Mouse (Mus musculus) urinary bladder, postnatal 4 days (tissue): ENCODE results near the gene Pcyox1.
"Not testable (repeated sequence)": the region's sequence is repeated elsewhere in the genome, so short reads cannot be mapped to it uniquely, and the experiment has no call there.

Source experiments
- DNase-seq, 2 experiments: peaks; one replicate each; pipeline ENCODE4 v3.0.0; 2021 to 2022; ENCODE audit warnings: low spot score in 2 of 2

Pcyox1 gene

GRCm38 (mm10) chr6:86397257-86397980 is 465 bp upstream of the Pcyox1 start:
- DNase-seq, result no peak

- DNase-seq, result no peak
These were observed 985 bp downstream of the Pcyox1 start for GRCm38 (mm10) chr6:86395969-86396368.

GRCm38 (mm10) chr6:86395021-86395420 is 1.9 kb downstream of the Pcyox1 start:
- no peak for DNase-seq

- DNase-seq, result no peak
These were observed 2.8 kb downstream of the Pcyox1 start for GRCm38 (mm10) chr6:86394078-86394720.

GRCm38 (mm10) chr6:86393187-86393586 is 3.8 kb downstream of the Pcyox1 start:
- DNase-seq, result no peak

- no peak for DNase-seq
These were observed 5.6 kb downstream of the Pcyox1 start for GRCm38 (mm10) chr6:86391326-86391725.

GRCm38 (mm10) chr6:86388461-86388860 is 8.5 kb downstream of the Pcyox1 start:
- DNase-seq, result no peak

- DNase-seq, result no peak
These were observed 9.6 kb downstream of the Pcyox1 start for GRCm38 (mm10) chr6:86387313-86387712.

- DNase-seq, result no peak
These were observed 11.4 kb downstream of the Pcyox1 start for GRCm38 (mm10) chr6:86385362-86386104.

- no peak for DNase-seq
These were observed 12.3 kb downstream of the Pcyox1 start for GRCm38 (mm10) chr6:86384692-86385091.

GRCm38 (mm10) chr6:86383370-86383769 is 13.6 kb downstream of the Pcyox1 start:
- no peak for DNase-seq

- no peak for DNase-seq
These were observed 14.4 kb downstream of the Pcyox1 start for GRCm38 (mm10) chr6:86382551-86382950.

GRCm38 (mm10) chr6:86380112-86380511 is 16.8 kb downstream of the Pcyox1 start:
- not testable (repeated sequence) for DNase-seq

GRCm38 (mm10) chr6:86378341-86378740 is 18.6 kb downstream of the Pcyox1 start:
- DNase-seq, result no peak

GRCm38 (mm10) chr6:86373556-86373955 is 23.4 kb downstream of the Pcyox1 start:
- no peak for DNase-seq

- DNase-seq, result no peak
These were observed 24.9 kb downstream of the Pcyox1 start for GRCm38 (mm10) chr6:86371950-86372516.

GRCm38 (mm10) chr6:86371340-86371911 is 25.5 kb downstream of the Pcyox1 start:
- DNase-seq, result peak; percentile 92 to 94

GRCm38 (mm10) chr6:86370764-86371339 is 26.1 kb downstream of the Pcyox1 start, which contains the start of gene Snrpg:
Snrpg (plus strand) TSS chr6:86371304.
- no peak for DNase-seq

- DNase-seq, result no peak
These were observed 26.8 kb downstream of the Pcyox1 start for GRCm38 (mm10) chr6:86370093-86370713.

GRCm38 (mm10) chr6:86368479-86368878 is 28.5 kb downstream of the Pcyox1 start:
- no peak for DNase-seq

- no peak for DNase-seq
These were observed 30.1 kb downstream of the Pcyox1 start for GRCm38 (mm10) chr6:86366853-86367249.
